Mouse (Mus musculus) limb, embryonic 12.5 days (tissue): ENCODE measurements around the gene Sema6d. TPM values are rescaled to one million over a fixed set of nuclear protein-coding genes. Genes with fewer than 3 reads are reported as not detected.

ENCODE experiments used
- ATAC-seq: fragments of 200-750 bp; cut with Nextera tagmentation; 2 replicates; pipeline ENCODE4 v1.8.0; 2017; ENCODE audit warnings: low read depth, moderate TSS enrichment; ENCODE audit not compliant: insufficient number of reproducible peaks, insufficient read depth, low FRiP score, low TSS enrichment
- H3K27ac ChIP-seq: fragments of 300-500 bp; sonication (generic); 2 replicates; pipeline ENCODE4 v1.5.1; 2016; ENCODE audit warnings: mild to moderate bottlenecking, moderate library complexity
- H3K27me3 ChIP-seq: fragments of 300-500 bp; sonication (generic); 2 replicates; pipeline ENCODE4 v1.6.1; 2016; ENCODE audit warnings: mild to moderate bottlenecking, moderate library complexity
- H3K36me3 ChIP-seq: fragments of 300-500 bp; sonication (generic); 2 replicates; pipeline ENCODE4 v1.6.1; 2016; ENCODE audit warnings: mild to moderate bottlenecking, moderate library complexity
- H3K4me1 ChIP-seq: fragments of 300-500 bp; sonication (generic); replicated peaks from 2 replicates; pipeline ENCODE4 v1.6.1; 2016
- H3K4me2 ChIP-seq: fragments of 300-500 bp; sonication (generic); 2 replicates; pipeline ENCODE4 v1.6.1; 2016; ENCODE audit warnings: mild to moderate bottlenecking, moderate library complexity
- H3K4me3 ChIP-seq: fragments of 300-500 bp; sonication (generic); replicated peaks from 2 replicates; pipeline ENCODE4 v1.5.1; 2016; ENCODE audit warnings: mild to moderate bottlenecking
- H3K9ac ChIP-seq: fragments of 300-500 bp; sonication (generic); replicated peaks from 2 replicates; pipeline ENCODE4 v1.6.1; 2016; ENCODE audit warnings: mild to moderate bottlenecking, moderate library complexity
- H3K9me3 ChIP-seq: fragments of 300-500 bp; sonication (generic); 2 replicates; pipeline ENCODE4 v1.6.1; 2016; ENCODE audit warnings: mild to moderate bottlenecking, moderate library complexity
- whole genome bisulfite sequencing: fragments of 180-500 bp; shearing (Covaris S2); methylation state at CpG from one replicate; pipeline ENCODE4 v1.1.7; 2016; 5-methylcytosine and 5-hydroxymethylcytosine counted together
- polyA plus RNA-seq: library from polyadenylated mRNA; unstranded; fragments of >200 nt; fragmentation: Nextera tagmentation; extraction: Ambion mirVana; gene quantifications from 2 replicates; pipeline ENCODE4 v1.2.1, GENCODE M21; 2016

Sema6d gene
- polyA plus RNA-seq, 1 experiment from 2014 or later: 6.7 TPM

- H3K36me3 ChIP-seq: no peaks in the 10 kb centered on the region
- H3K4me3 ChIP-seq: no peak overlapping the region
- no peaks in the 10 kb centered on the region; the same call in 1 of the 2 replicates for H3K4me1 ChIP-seq
- no peak overlapping the region for H3K4me2 ChIP-seq
- no peaks in the 10 kb centered on the region for H3K9me3 ChIP-seq
- WGBS: 93% methylated on average over 2 of the region's 2 CpGs
- H3K27ac ChIP-seq: no peak overlapping the region
- peaks cover 29% of the 10 kb centered on the region for H3K27me3 ChIP-seq
- ATAC-seq: no peak
- no peak overlapping the region for H3K9ac ChIP-seq
These were observed 354.4 kb downstream of the Sema6d start for GRCm38 (mm10) chr2:124444199-124444598.

GRCm38 (mm10) chr2:124455881-124456280, 366.1 kb downstream of the Sema6d start:
- no peak overlapping the region for H3K4me3 ChIP-seq
- H3K9me3 ChIP-seq: no peaks in the 10 kb centered on the region
- ATAC-seq: no peak
- H3K36me3 ChIP-seq: no peaks in the 10 kb centered on the region
- no peak overlapping the region for H3K4me2 ChIP-seq
- WGBS: 70% methylated on average over 2 of the region's 2 CpGs
- H3K27me3 ChIP-seq: no peaks in the 10 kb centered on the region
- no peak overlapping the region for H3K27ac ChIP-seq
- H3K4me1 ChIP-seq: no peaks in the 10 kb centered on the region; the same call in 1 of the 2 replicates
- H3K9ac ChIP-seq: no peak overlapping the region

- ATAC-seq: no peak
- 93% methylated on average over 4 of the region's 4 CpGs for WGBS
- no peak overlapping the region for H3K9ac ChIP-seq
These were observed 367.2 kb downstream of the Sema6d start for GRCm38 (mm10) chr2:124456999-124457398.

GRCm38 (mm10) chr2:124458028-124458427, 368.3 kb downstream of the Sema6d start:
- WGBS: 84% methylated on average over 2 of the region's 2 CpGs
- Histone ChIP-seq H3K27ac (no peak overlapping the region), H3K4me2 (no peak overlapping the region), H3K36me3 (no peaks in the 10 kb centered on the region), H3K9ac (no peak overlapping the region), H3K27me3 (no peaks in the 10 kb centered on the region), H3K4me1 (no peaks in the 10 kb centered on the region; the same call in 1 of the 2 replicates), H3K9me3 (no peaks in the 10 kb centered on the region), H3K4me3 (no peak overlapping the region)
- no peak for ATAC-seq

More at GRCm38 (mm10) chr2:124456999-124457398, 367.2 kb downstream of the Sema6d start:
- H3K36me3 ChIP-seq: no peaks in the 10 kb centered on the region
- H3K9me3 ChIP-seq: no peaks in the 10 kb centered on the region
- H3K4me1 ChIP-seq: no peaks in the 10 kb centered on the region; the same call in 1 of the 2 replicates
- H3K4me2 ChIP-seq: no peak overlapping the region
- no peak overlapping the region for H3K4me3 ChIP-seq
- H3K27me3 ChIP-seq: no peaks in the 10 kb centered on the region
- H3K27ac ChIP-seq: no peak overlapping the region

- WGBS: 18% methylated on average over 2 of the region's 2 CpGs
- no peaks in the 10 kb centered on the region for H3K27me3 ChIP-seq
- no peak overlapping the region for H3K9ac ChIP-seq
- H3K27ac ChIP-seq: no peak overlapping the region
- ATAC-seq: no peak
- H3K4me1 ChIP-seq: no peaks in the 10 kb centered on the region; the same call in 1 of the 2 replicates
- H3K4me2 ChIP-seq: no peak overlapping the region
- H3K4me3 ChIP-seq: no peak overlapping the region
- no peaks in the 10 kb centered on the region for H3K9me3 ChIP-seq
- no peaks in the 10 kb centered on the region for H3K36me3 ChIP-seq
These were observed 371.2 kb downstream of the Sema6d start for GRCm38 (mm10) chr2:124460956-124461355.

GRCm38 (mm10) chr2:124461378-124461851, 371.6 kb downstream of the Sema6d start:
- ATAC-seq: no peak
- Histone ChIP-seq H3K4me3 (no peak overlapping the region), H3K4me1 (no peaks in the 10 kb centered on the region; the same call in 1 of the 2 replicates), H3K27me3 (no peaks in the 10 kb centered on the region), H3K27ac (no peak overlapping the region), H3K9ac (no peak overlapping the region), H3K4me2 (no peak overlapping the region), H3K9me3 (no peaks in the 10 kb centered on the region), H3K36me3 (no peaks in the 10 kb centered on the region)
- 53% methylated on average over 3 of the region's 3 CpGs for WGBS

GRCm38 (mm10) chr2:124465004-124465946, 375.5 kb downstream of the Sema6d start:
- Histone ChIP-seq H3K4me2 (no peak overlapping the region), H3K27ac (no peak overlapping the region), H3K9ac (no peak overlapping the region), H3K9me3 (no peaks in the 10 kb centered on the region), H3K4me3 (no peak overlapping the region), H3K4me1 (no peaks in the 10 kb centered on the region; the same call in 1 of the 2 replicates), H3K27me3 (no peaks in the 10 kb centered on the region), H3K36me3 (no peaks in the 10 kb centered on the region)
- ATAC-seq: no peak
- WGBS: 84% methylated on average over 8 of the region's 8 CpGs

- no peak for ATAC-seq
These were observed 377.7 kb downstream of the Sema6d start for GRCm38 (mm10) chr2:124467429-124467828.

GRCm38 (mm10) chr2:124470346-124471042, 380.7 kb downstream of the Sema6d start:
- Histone ChIP-seq H3K36me3 (no peaks in the 10 kb centered on the region), H3K4me1 (no peaks in the 10 kb centered on the region), H3K4me2 (no peak overlapping the region), H3K9me3 (no peaks in the 10 kb centered on the region), H3K9ac (no peak overlapping the region), H3K27ac (no peak overlapping the region), H3K27me3 (no peaks in the 10 kb centered on the region), H3K4me3 (no peak overlapping the region)
- ATAC-seq: no peak
- WGBS: 76% methylated on average over 10 of the region's 10 CpGs

More at GRCm38 (mm10) chr2:124467429-124467828, 377.7 kb downstream of the Sema6d start:
- Histone ChIP-seq H3K9ac (no peak overlapping the region), H3K4me1 (no peaks in the 10 kb centered on the region), H3K9me3 (no peaks in the 10 kb centered on the region), H3K4me3 (no peak overlapping the region), H3K27me3 (no peaks in the 10 kb centered on the region), H3K4me2 (no peak overlapping the region), H3K27ac (no peak overlapping the region), H3K36me3 (no peaks in the 10 kb centered on the region)
- 70% methylated on average over 1 of the region's 1 CpGs for WGBS

- H3K4me3 ChIP-seq: no peak overlapping the region
- no peaks in the 10 kb centered on the region for H3K4me1 ChIP-seq
- no peaks in the 10 kb centered on the region for H3K27me3 ChIP-seq
- no peak overlapping the region for H3K27ac ChIP-seq
- H3K9me3 ChIP-seq: no peaks in the 10 kb centered on the region
- no peak overlapping the region for H3K9ac ChIP-seq
- no peak overlapping the region for H3K4me2 ChIP-seq
- 84% methylated on average over 6 of the region's 6 CpGs for WGBS
- no peak for ATAC-seq
- no peaks in the 10 kb centered on the region for H3K36me3 ChIP-seq
These were observed 383.1 kb downstream of the Sema6d start for GRCm38 (mm10) chr2:124472674-124473507.
